Mouse (Mus musculus) liver, postnatal 0 days (tissue): ENCODE data around the gene Trir.

Experiments
- CTCF ChIP-seq: sonication (generic); IDR thresholded peaks from 2 replicates; pipeline ENCODE4 v1.5.1; 2016; ENCODE audit warnings: antibody characterized with exemption, low read depth
- EP300 ChIP-seq: IDR thresholded peaks from 2 replicates; pipeline ENCODE4 v1.6.1; 2016; ENCODE audit warnings: antibody characterized with exemption, low read depth, mild to moderate bottlenecking

DNA sequence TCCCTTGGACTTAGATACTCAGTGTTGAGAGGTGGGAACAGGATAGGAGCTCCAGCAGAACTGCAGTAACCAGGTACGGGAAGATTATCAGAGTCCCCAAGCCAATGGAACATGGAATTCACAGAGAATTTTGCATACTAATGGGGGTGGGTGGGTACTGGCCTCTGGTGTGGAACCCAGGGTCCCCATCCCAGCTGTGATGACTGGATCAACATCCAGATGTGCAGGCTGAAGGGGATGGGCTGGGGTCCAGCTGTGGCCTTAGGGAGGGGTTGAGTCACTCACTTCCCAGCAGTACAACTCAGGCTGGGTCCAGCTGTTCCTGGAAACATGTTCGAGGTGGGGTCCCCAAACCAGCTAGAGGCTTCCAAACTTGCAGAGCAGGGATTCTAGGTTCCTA is 38.7 kb upstream of the Trir start:
- TF ChIP-seq CTCF: no peak
- no peak for TF ChIP-seq EP300
